Mouse (Mus musculus) embryonic fibroblast, embryonic 13.5 days (primary cell): ENCODE measurements around the gene Nubpl.

Experiments
- CTCF ChIP-seq: IDR thresholded peaks from 2 replicates; pipeline ENCODE4 v1.5.1; 2011; ENCODE audit warnings: mild to moderate bottlenecking, control low read depth, low read length, moderate library complexity, borderline replicate concordance; ENCODE audit not compliant: insufficient read depth
- POLR2A ChIP-seq: IDR thresholded peaks from 2 replicates; pipeline ENCODE4 v1.6.1; 2011; ENCODE audit warnings: low read depth, mild to moderate bottlenecking, control low read depth, low read length, moderate library complexity

DNA sequence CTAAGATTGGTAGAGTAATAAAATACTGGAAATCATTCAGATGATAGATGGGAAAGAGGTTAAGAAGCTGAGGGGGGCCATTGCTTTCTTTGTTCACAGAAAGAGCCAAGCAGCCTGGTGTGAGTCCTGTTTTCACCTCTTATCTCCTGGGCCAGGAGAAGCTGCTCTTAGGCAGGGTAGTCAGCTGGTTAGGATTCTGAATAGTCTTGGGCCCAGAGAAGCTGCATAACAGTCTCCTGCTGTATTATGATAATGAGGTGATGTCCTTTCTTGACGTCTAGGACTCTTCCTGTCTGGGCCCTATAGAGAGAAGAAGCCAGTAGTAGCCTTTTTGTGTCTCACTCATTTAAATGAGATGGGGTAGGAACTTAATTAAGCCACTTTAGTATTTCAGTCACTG is 178.8 kb downstream of the Nubpl start:
- TF ChIP-seq CTCF, result no peak
- no peak for TF ChIP-seq POLR2A
